Mouse (Mus musculus) heart, adult 2 months (tissue): ENCODE data around the gene Gm12117. TPM values are rescaled to one million over a fixed set of nuclear protein-coding genes. Genes with fewer than 3 reads are reported as not detected.

Experiments
- DNase-seq, 2 experiments: peaks; one replicate each; pipeline ENCODE4 v3.0.0; 2021
- H3K27ac ChIP-seq: fragments of 200-600 bp; 2 replicates; pipeline ENCODE4 v1.8.1; 2022
- H3K27me3 ChIP-seq: fragments of 200-500 bp; 2 replicates; pipeline ENCODE4 v1.6.1; 2012; ENCODE audit warnings: mild to moderate bottlenecking, low read length, inconsistent platforms, mixed read lengths; ENCODE audit not compliant: control insufficient read depth, insufficient read depth
- H3K36me3 ChIP-seq: fragments of 200-500 bp; 2 replicates; pipeline ENCODE4 v1.6.1; 2012; ENCODE audit warnings: low read length, inconsistent platforms; ENCODE audit not compliant: control insufficient read depth, insufficient read depth
- H3K4me1 ChIP-seq: fragments of 200-500 bp; 2 replicates; pipeline ENCODE4 v1.6.1; 2011; ENCODE audit warnings: low read length; ENCODE audit not compliant: control insufficient read depth, insufficient read depth
- H3K4me3 ChIP-seq: fragments of 200-600 bp; 2 replicates; pipeline ENCODE4 v1.8.1; 2022
- H3K79me2 ChIP-seq: fragments of 200-500 bp; replicated peaks from 2 replicates; pipeline ENCODE4 v1.6.1; 2012; ENCODE audit warnings: mild to moderate bottlenecking, inconsistent platforms, low read length, moderate library complexity, mixed read lengths; ENCODE audit not compliant: control insufficient read depth, insufficient read depth
- H3K9ac ChIP-seq: fragments of 200-500 bp; 2 replicates; pipeline ENCODE4 v1.6.1; 2012; ENCODE audit warnings: low read depth, mild to moderate bottlenecking, control low read depth, inconsistent platforms, low read length, mixed read lengths
- CTCF ChIP-seq: fragments of 200-600 bp; IDR thresholded peaks from 2 replicates; pipeline ENCODE4 v1.8.1; 2022; ENCODE audit warnings: antibody characterized with exemption, mild to moderate bottlenecking, moderate library complexity
- EP300 ChIP-seq: fragments of 200-500 bp; IDR thresholded peaks from 2 replicates; pipeline ENCODE4 v1.6.1; 2011; ENCODE audit warnings: low read depth, low read length, control low read depth; ENCODE audit not compliant: insufficient read depth
- POLR2A ChIP-seq: fragments of 200-500 bp; IDR thresholded peaks from 2 replicates; pipeline ENCODE4 v1.6.1; 2011; ENCODE audit warnings: mild to moderate bottlenecking, low read depth, low read length, control low read depth; ENCODE audit not compliant: insufficient read depth
- WGBS: fragments of 180-500 bp; shearing (Covaris S2); methylation state at CpG from one replicate; pipeline ENCODE4 v1.1.7; 2018; 5-methylcytosine and 5-hydroxymethylcytosine counted together
- intact Hi-C: fragments of 180-260 bp; cut with DNase I; formaldehyde crosslinking; loops from one replicate; pipeline ENCODE4 v1.15.1; 2025
- polyA plus RNA-seq: library from polyadenylated mRNA; depleted of rRNA; stranded (reverse); fragments of >200 nt; gene quantifications from 2 replicates; pipeline ENCODE4 v1.2.3, GENCODE M21; 2012; rRNA removed
- total RNA-seq, 2 experiments: library from RNA; stranded (reverse); gene quantifications; 2 replicates each; pipeline ENCODE4 v1.2.3; 2021

Gene Gm12117
- total and polyA plus RNA-seq, 3 experiments = not detected

DNA sequence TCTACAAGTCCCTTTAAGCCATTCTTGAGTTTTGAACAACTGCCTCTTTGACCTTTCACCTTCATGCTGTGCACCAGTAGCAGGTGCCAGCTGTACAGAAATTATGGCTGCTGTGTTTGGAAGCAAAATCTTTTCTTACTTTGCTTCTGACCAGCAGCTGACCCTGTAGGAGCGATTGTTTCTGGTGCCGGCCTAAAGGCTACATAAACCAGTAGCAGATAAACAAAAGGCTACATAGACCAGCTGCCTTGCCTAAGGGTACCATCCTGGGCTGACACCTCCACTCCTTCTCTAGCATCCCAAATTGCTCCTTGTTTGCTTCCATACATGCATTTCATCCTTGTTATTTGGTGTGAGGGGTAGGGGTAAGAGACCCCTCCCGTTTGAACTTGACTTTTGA is 42.4 kb downstream of the Gm12117 start:
- Histone ChIP-seq H3K4me3 (no peak overlapping the region), H3K4me1 (no peaks in the 10 kb centered on the region), H3K27ac (no peak overlapping the region), H3K27me3 (no peaks in the 10 kb centered on the region), H3K36me3 (no peaks in the 10 kb centered on the region), H3K9ac (no peak overlapping the region), H3K79me2 (no peaks in the 10 kb centered on the region)
- DNase-seq = no peak
- TF ChIP-seq POLR2A (no peak), CTCF (no peak), EP300 (no peak)
- 79% methylated on average over 3 of the region's 3 CpGs for WGBS
- intact Hi-C loops = no loop called here

DNA sequence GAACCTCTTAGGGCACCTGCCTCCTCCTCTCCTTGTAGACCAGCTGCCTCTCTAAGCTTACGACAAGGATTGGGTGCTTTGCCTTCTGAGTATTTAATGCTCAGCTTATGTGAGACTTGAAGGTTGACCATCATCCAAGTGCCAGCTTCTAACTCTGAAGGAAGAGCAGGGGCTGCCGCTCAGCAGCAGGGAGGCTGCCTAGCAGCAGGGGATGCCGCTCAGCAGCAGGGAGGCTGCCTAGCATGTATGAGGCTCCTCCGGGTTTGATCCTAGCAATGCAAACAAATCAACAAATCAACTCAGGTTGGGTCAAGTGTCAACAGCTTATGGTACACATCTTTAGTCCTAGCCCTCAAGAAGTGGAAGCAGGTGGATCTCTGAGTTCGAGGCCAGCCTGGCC is 44.5 kb downstream of the Gm12117 start:
- TF ChIP-seq CTCF (no peak), EP300 (no peak), POLR2A (no peak)
- H3K79me2 ChIP-seq = no peaks in the 10 kb centered on the region
- DNase-seq = no peak
- H3K4me1 ChIP-seq = no peaks in the 10 kb centered on the region
- intact Hi-C loops = no loop called here
- 83% methylated on average over 5 of the region's 5 CpGs for WGBS
- H3K4me3 ChIP-seq = no peak overlapping the region
- H3K9ac ChIP-seq = no peak overlapping the region
- no peaks in the 10 kb centered on the region for H3K27me3 ChIP-seq
- H3K27ac ChIP-seq = no peak overlapping the region
- H3K36me3 ChIP-seq = no peaks in the 10 kb centered on the region

DNA sequence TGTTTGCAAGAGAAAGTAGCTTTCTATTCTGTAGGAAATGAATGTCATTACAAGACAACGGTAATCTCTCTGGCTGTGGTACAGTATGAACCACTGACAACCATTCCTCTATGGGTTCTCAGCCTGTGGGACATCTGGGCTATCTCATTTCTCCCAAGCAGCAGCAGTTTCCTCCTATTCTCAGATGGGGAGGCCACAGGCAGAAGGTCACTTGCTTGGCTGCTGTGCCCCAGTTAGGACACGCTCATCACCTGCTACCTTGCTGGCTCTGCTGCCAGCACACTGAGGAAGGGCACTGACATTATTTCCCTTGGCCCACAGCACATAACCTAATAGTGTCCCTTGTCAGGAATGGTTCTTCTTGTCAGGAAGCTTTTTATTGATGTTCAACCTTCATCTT is 48.4 kb downstream of the Gm12117 start:
- 65% methylated on average over 2 of the region's 2 CpGs for WGBS
- no peaks in the 10 kb centered on the region for H3K79me2 ChIP-seq
- intact Hi-C loops = no loop called here

DNA sequence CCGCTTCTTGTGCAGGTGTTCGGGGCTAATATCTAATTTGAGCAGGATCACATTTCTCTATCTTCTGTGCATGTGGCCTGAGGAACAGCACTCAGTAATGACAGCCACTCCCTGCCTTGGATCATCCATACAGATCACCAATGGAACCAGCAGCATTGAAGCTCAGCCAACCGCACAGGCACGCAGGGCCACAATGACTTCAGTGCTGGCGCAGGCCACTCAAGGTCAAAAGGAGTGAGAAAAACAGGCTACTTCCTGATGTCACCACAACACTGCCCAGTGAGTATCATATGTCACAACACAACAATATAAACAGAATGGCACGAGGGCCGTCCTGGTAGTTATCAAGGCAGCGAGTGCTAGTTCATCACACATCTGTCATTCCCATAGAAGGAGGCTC is 50.0 kb downstream of the Gm12117 start:
- Histone ChIP-seq H3K27me3 (no peaks in the 10 kb centered on the region), H3K9ac (no peak overlapping the region), H3K27ac (no peak overlapping the region), H3K79me2 (no peaks in the 10 kb centered on the region), H3K4me1 (no peaks in the 10 kb centered on the region), H3K36me3 (no peaks in the 10 kb centered on the region), H3K4me3 (no peak overlapping the region)
- no peak for DNase-seq
- TF ChIP-seq EP300 (no peak), POLR2A (no peak), CTCF (no peak)
- intact Hi-C loops = no loop called here
- WGBS = 73% methylated on average over 8 of the region's 8 CpGs

More for the DNA sequence above, 48.4 kb downstream of the Gm12117 start:
- Histone ChIP-seq H3K27ac (no peak overlapping the region), H3K9ac (no peak overlapping the region), H3K4me1 (no peaks in the 10 kb centered on the region), H3K27me3 (no peaks in the 10 kb centered on the region), H3K36me3 (no peaks in the 10 kb centered on the region), H3K4me3 (no peak overlapping the region)
- TF ChIP-seq EP300 (no peak), POLR2A (no peak), CTCF (no peak)
- no peak for DNase-seq

Other genes starting within 250 kb of the Gm12117 start
- gene Fgf18, start 129.3 kb downstream of the Gm12117 start, total RNA-seq = 1 to 10 TPM; 3.3 to 4.1 TPM
- 3.0 and 3.7 TPM in 2 replicates for gene Fgf18, start 129.3 kb downstream of the Gm12117 start, polyA plus RNA-seq
- gene Npm1, start 113.5 kb downstream of the Gm12117 start, total RNA-seq = 100 to 1,000 TPM; 136 to 161 TPM
- 57.6 and 101 TPM in 2 replicates for gene Npm1, start 113.5 kb downstream of the Gm12117 start, polyA plus RNA-seq
- gene Tlx3, start 73.1 kb downstream of the Gm12117 start, total RNA-seq = not detected
- not detected in 2 replicates for gene Tlx3, start 73.1 kb downstream of the Gm12117 start, polyA plus RNA-seq
- gene Ranbp17, start 237.0 kb upstream of the Gm12117 start, total RNA-seq = under 1 TPM; 0.34 TPM
- 0.21 and 0.35 TPM in 2 replicates for gene Ranbp17, start 237.0 kb upstream of the Gm12117 start, polyA plus RNA-seq